Mouse (Mus musculus) kidney, embryonic 14.5 days (tissue): ENCODE results near the gene Nat8f4. TPM values are rescaled to one million over a fixed set of nuclear protein-coding genes. Genes with fewer than 3 reads are reported as not detected.
"Not testable (repeated sequence)": the region's sequence is repeated elsewhere in the genome, so short reads cannot be mapped to it uniquely, and the experiment has no call there.

Experiments used
- ATAC-seq: fragments of 200-750 bp; cut with Nextera tagmentation; 2 replicates; pipeline ENCODE4 v1.8.0; 2017; ENCODE audit warnings: moderate number of reproducible peaks, mild to moderate bottlenecking, moderate TSS enrichment, moderate library complexity; ENCODE audit not compliant: low FRiP score, low TSS enrichment
- H3K27ac ChIP-seq: fragments of 300-500 bp; sonication (generic); 2 replicates; pipeline ENCODE4 v1.5.1; 2014; ENCODE audit warnings: low read depth, mild to moderate bottlenecking, low read length, moderate library complexity, mixed read lengths
- H3K27me3 ChIP-seq: fragments of 300-500 bp; sonication (generic); 2 replicates; pipeline ENCODE4 v1.6.1; 2014; ENCODE audit warnings: mild to moderate bottlenecking, low read length; ENCODE audit not compliant: control insufficient read depth, insufficient read depth
- H3K36me3 ChIP-seq: fragments of 300-500 bp; sonication (generic); 2 replicates; pipeline ENCODE4 v1.6.1; 2014; ENCODE audit warnings: low read length, mixed read lengths; ENCODE audit not compliant: control insufficient read depth, insufficient read depth
- H3K4me1 ChIP-seq: fragments of 300-500 bp; sonication (generic); 2 replicates; pipeline ENCODE4 v1.6.1; 2014; ENCODE audit warnings: low read length, mixed read lengths; ENCODE audit not compliant: control insufficient read depth, insufficient read depth
- H3K4me2 ChIP-seq: fragments of 300-500 bp; sonication (generic); replicated peaks from 2 replicates; pipeline ENCODE4 v1.6.1; 2014; ENCODE audit warnings: low read depth, mild to moderate bottlenecking, low read length
- H3K4me3 ChIP-seq: fragments of 300-500 bp; sonication (generic); 2 replicates; pipeline ENCODE4 v1.5.1; 2014; ENCODE audit warnings: mild to moderate bottlenecking, low read length
- H3K9ac ChIP-seq: fragments of 300-500 bp; sonication (generic); 2 replicates; pipeline ENCODE4 v1.6.1; 2014; ENCODE audit warnings: low read depth, mild to moderate bottlenecking, low read length, moderate library complexity
- H3K9me3 ChIP-seq: fragments of 300-500 bp; sonication (generic); 2 replicates; pipeline ENCODE4 v1.6.1; 2016; ENCODE audit warnings: low read length; ENCODE audit not compliant: control insufficient read depth
- WGBS: fragments of 180-500 bp; shearing (Covaris S2); extraction: QIAGEN DNeasy Blood & Tissue Kit; methylation state at CpG from one replicate; pipeline ENCODE4 v1.1.7; 2014; 5-methylcytosine and 5-hydroxymethylcytosine counted together
- polyA plus RNA-seq: library from polyadenylated mRNA; unstranded; fragments of >200 nt; fragmentation: Nextera tagmentation; extraction: Ambion mirVana; gene quantifications from 2 replicates; pipeline ENCODE4 v1.2.1, GENCODE M21; 2014

The Nat8f4 gene
- polyA plus RNA-seq, 1 experiment from 2014 or later: 5.8 TPM

GRCm38 (mm10) chr6:85883246-85883645 lies 21.4 kb downstream of the Nat8f4 start:
- H3K4me3 ChIP-seq, H3K27ac ChIP-seq, H3K36me3 ChIP-seq, H3K4me1 ChIP-seq, H3K9ac ChIP-seq, H3K4me2 ChIP-seq, ATAC-seq, H3K27me3 ChIP-seq: not testable (repeated sequence)
- WGBS: 93% methylated on average over 9 of the region's 9 CpGs
- peaks cover 10% of the 10 kb centered on the region for H3K9me3 ChIP-seq

GRCm38 (mm10) chr6:85869006-85869405 lies 35.7 kb downstream of the Nat8f4 start, which contains the start of gene Nat8f2:
TSS of gene Nat8f2 (minus strand) at chr6:85869158.
- not testable (repeated sequence) for ATAC-seq, H3K4me2 ChIP-seq

GRCm38 (mm10) chr6:85867726-85868690 lies 36.7 kb downstream of the Nat8f4 start:
- no peak overlapping the region for H3K4me3 ChIP-seq
- H3K27me3 ChIP-seq: no peaks in the 10 kb centered on the region
- WGBS: 59% methylated on average over 8 of the region's 8 CpGs
- no peak overlapping the region for H3K9ac ChIP-seq
- H3K9me3 ChIP-seq: no peaks in the 10 kb centered on the region
- no peak; the same call in 1 of the 2 replicates for ATAC-seq
- no peak overlapping the region for H3K27ac ChIP-seq
- H3K4me2 ChIP-seq: no peak overlapping the region
- no peaks in the 10 kb centered on the region for H3K36me3 ChIP-seq
- H3K4me1 ChIP-seq: no peaks in the 10 kb centered on the region

More at GRCm38 (mm10) chr6:85869006-85869405, 35.7 kb downstream of the Nat8f4 start, which contains the start of gene Nat8f2:
- 58% methylated on average over 5 of the region's 5 CpGs for WGBS
- not testable (repeated sequence) for H3K9ac ChIP-seq, H3K27me3 ChIP-seq, H3K27ac ChIP-seq, H3K4me1 ChIP-seq, H3K4me3 ChIP-seq, H3K9me3 ChIP-seq, H3K36me3 ChIP-seq

GRCm38 (mm10) chr6:85866995-85867394 lies 37.7 kb downstream of the Nat8f4 start:
- not testable (repeated sequence) for H3K9me3 ChIP-seq, H3K9ac ChIP-seq, ATAC-seq, H3K4me2 ChIP-seq, H3K27ac ChIP-seq, H3K27me3 ChIP-seq, H3K4me3 ChIP-seq, H3K36me3 ChIP-seq, H3K4me1 ChIP-seq
- WGBS: 54% methylated on average over 1 of the region's 1 CpGs

GRCm38 (mm10) chr6:85866166-85866565 lies 38.5 kb downstream of the Nat8f4 start:
- not testable (repeated sequence) for H3K36me3 ChIP-seq, H3K27ac ChIP-seq, ATAC-seq, H3K9me3 ChIP-seq, H3K4me2 ChIP-seq, H3K4me1 ChIP-seq, H3K27me3 ChIP-seq, H3K9ac ChIP-seq, H3K4me3 ChIP-seq
- WGBS: 85% methylated on average over 3 of the region's 3 CpGs

GRCm38 (mm10) chr6:85864900-85865639 lies 39.6 kb downstream of the Nat8f4 start:
- not testable (repeated sequence) for H3K4me2 ChIP-seq, H3K9me3 ChIP-seq, H3K27ac ChIP-seq, H3K36me3 ChIP-seq, H3K9ac ChIP-seq, H3K4me1 ChIP-seq, ATAC-seq, H3K27me3 ChIP-seq, H3K4me3 ChIP-seq
- WGBS: 73% methylated on average over 5 of the region's 7 CpGs

- no peak for ATAC-seq
- H3K4me2 ChIP-seq: no peak overlapping the region
- no peaks in the 10 kb centered on the region for H3K27me3 ChIP-seq
- no peaks in the 10 kb centered on the region for H3K9me3 ChIP-seq
- no peaks in the 10 kb centered on the region for H3K36me3 ChIP-seq
- no peaks in the 10 kb centered on the region for H3K4me1 ChIP-seq
- 90% methylated on average over 2 of the region's 2 CpGs for WGBS
- no peak overlapping the region for H3K27ac ChIP-seq
- no peak overlapping the region for H3K9ac ChIP-seq
- no peak overlapping the region for H3K4me3 ChIP-seq
Measured at GRCm38 (mm10) chr6:85863840-85864239, 40.8 kb downstream of the Nat8f4 start.

- no peaks in the 10 kb centered on the region for H3K4me1 ChIP-seq
Measured at GRCm38 (mm10) chr6:85863136-85863535, 41.5 kb downstream of the Nat8f4 start.

GRCm38 (mm10) chr6:85862565-85862964 lies 42.1 kb downstream of the Nat8f4 start:
- H3K9ac ChIP-seq: no peak overlapping the region
- H3K36me3 ChIP-seq: no peaks in the 10 kb centered on the region
- no peak overlapping the region for H3K27ac ChIP-seq
- H3K27me3 ChIP-seq: no peaks in the 10 kb centered on the region
- no peak overlapping the region for H3K4me2 ChIP-seq
- ATAC-seq: no peak
- H3K4me1 ChIP-seq: no peaks in the 10 kb centered on the region
- 84% methylated on average over 3 of the region's 3 CpGs for WGBS
- no peak overlapping the region for H3K4me3 ChIP-seq
- H3K9me3 ChIP-seq: no peaks in the 10 kb centered on the region

More at GRCm38 (mm10) chr6:85863136-85863535, 41.5 kb downstream of the Nat8f4 start:
- Histone ChIP-seq H3K9ac (no peak overlapping the region), H3K27ac (no peak overlapping the region), H3K36me3 (no peaks in the 10 kb centered on the region), H3K4me2 (no peak overlapping the region), H3K27me3 (no peaks in the 10 kb centered on the region), H3K9me3 (no peaks in the 10 kb centered on the region), H3K4me3 (no peak overlapping the region)
- no peak for ATAC-seq
- 88% methylated on average over 2 of the region's 2 CpGs for WGBS
